Mouse (Mus musculus): ENCODE measurements around the gene Hist1h3a. TPM values are rescaled to one million over a fixed set of nuclear protein-coding genes. Genes with fewer than 3 reads are reported as not detected.
"Not testable (repeated sequence)": the region's sequence is repeated elsewhere in the genome, so short reads cannot be mapped to it uniquely, and the experiment has no call there.

The Hist1h3a gene
- total RNA-seq, 1 experiment from 2014 or later: 207 TPM

- no peak for ATAC-seq (replicated peaks in 1 of 2; ENCODE audit: insufficient read depth in 1 of 2, low FRiP score in 2 of 2, low TSS enrichment in 1 of 2, low read depth in 1 of 2, poor library complexity in 2 of 2, severe bottlenecking in 2 of 2)
These were observed 31.7 kb downstream of the Hist1h3a start for GRCm38 (mm10) chr13:23730479-23730878.

DNA sequence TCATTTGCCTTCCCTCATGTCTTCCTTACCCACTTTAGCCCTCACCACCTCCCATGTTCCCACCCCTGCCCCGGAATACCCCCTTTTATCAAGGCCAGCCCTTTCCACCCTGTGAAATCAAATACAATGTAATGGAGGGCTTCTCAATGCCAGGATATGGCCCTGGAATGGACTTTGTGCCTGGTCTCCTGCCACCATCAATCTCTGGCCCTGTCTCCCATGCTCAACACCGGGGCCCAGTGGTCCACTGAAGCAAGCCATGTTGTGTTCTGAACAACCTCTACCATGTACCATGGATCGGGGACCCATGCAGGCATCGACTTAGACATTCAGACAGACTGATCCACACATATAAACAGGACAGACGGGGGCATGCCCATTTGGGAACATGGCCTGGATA lies 32.5 kb downstream of the Hist1h3a start:
- no peak for ATAC-seq (replicated peaks in 1 of 2; ENCODE audit: insufficient read depth in 1 of 2, low FRiP score in 2 of 2, low TSS enrichment in 1 of 2, low read depth in 1 of 2, poor library complexity in 2 of 2, severe bottlenecking in 2 of 2)

- ATAC-seq (replicated peaks in 1 of 2; ENCODE audit: insufficient read depth in 1 of 2, low FRiP score in 2 of 2, low TSS enrichment in 1 of 2, low read depth in 1 of 2, poor library complexity in 2 of 2, severe bottlenecking in 2 of 2): peak; percentile 42 to 70; a peak in 3 of 4 replicates
These were observed 33.0 kb downstream of the Hist1h3a start for GRCm38 (mm10) chr13:23729192-23729525.

- ATAC-seq (replicated peaks in 1 of 2; ENCODE audit: insufficient read depth in 1 of 2, low FRiP score in 2 of 2, low TSS enrichment in 1 of 2, low read depth in 1 of 2, poor library complexity in 2 of 2, severe bottlenecking in 2 of 2): 0 out of 4 replicates have a peak, but pooled peaks of 1 of the 2 experiments have one; percentile 16
These were observed 33.6 kb downstream of the Hist1h3a start for GRCm38 (mm10) chr13:23728472-23729191.

- ATAC-seq (replicated peaks in 1 of 2; ENCODE audit: insufficient read depth in 1 of 2, low FRiP score in 2 of 2, low TSS enrichment in 1 of 2, low read depth in 1 of 2, poor library complexity in 2 of 2, severe bottlenecking in 2 of 2): no peak
These were observed 37.0 kb downstream of the Hist1h3a start for GRCm38 (mm10) chr13:23725213-23725612.

DNA sequence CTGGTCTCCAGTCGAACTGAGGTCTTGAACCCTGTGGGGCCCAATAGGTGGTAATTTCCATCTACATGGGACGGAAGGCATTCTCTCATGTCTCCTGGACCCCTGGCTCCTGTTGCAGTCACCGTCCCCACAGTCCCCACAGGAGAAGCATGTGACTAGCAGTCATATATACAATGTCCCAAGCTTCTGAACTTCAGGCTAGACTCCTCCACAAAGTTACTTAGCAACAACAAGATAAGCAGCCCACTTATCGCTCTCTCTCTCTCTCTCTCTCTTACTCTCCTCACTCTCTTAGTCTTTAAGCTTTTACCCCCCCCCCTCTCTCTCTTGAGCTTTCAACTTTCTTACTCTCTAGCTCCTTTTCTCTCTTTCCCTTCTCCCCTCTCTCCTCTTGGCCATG lies 37.9 kb downstream of the Hist1h3a start:
- no peak for ATAC-seq (replicated peaks in 1 of 2; ENCODE audit: insufficient read depth in 1 of 2, low FRiP score in 2 of 2, low TSS enrichment in 1 of 2, low read depth in 1 of 2, poor library complexity in 2 of 2, severe bottlenecking in 2 of 2)

GRCm38 (mm10) chr13:23717593-23718245 lies 44.5 kb downstream of the Hist1h3a start:
- ATAC-seq (replicated peaks in 1 of 2; ENCODE audit: insufficient read depth in 1 of 2, low FRiP score in 2 of 2, low TSS enrichment in 1 of 2, low read depth in 1 of 2, poor library complexity in 2 of 2, severe bottlenecking in 2 of 2): not testable (repeated sequence)

- ATAC-seq (replicated peaks in 1 of 2; ENCODE audit: insufficient read depth in 1 of 2, low FRiP score in 2 of 2, low TSS enrichment in 1 of 2, low read depth in 1 of 2, poor library complexity in 2 of 2, severe bottlenecking in 2 of 2): no peak
These were observed 45.0 kb downstream of the Hist1h3a start for GRCm38 (mm10) chr13:23717176-23717575.

- no peak for ATAC-seq (replicated peaks in 1 of 2; ENCODE audit: insufficient read depth in 1 of 2, low FRiP score in 2 of 2, low TSS enrichment in 1 of 2, low read depth in 1 of 2, poor library complexity in 2 of 2, severe bottlenecking in 2 of 2)
These were observed 45.7 kb downstream of the Hist1h3a start for GRCm38 (mm10) chr13:23716261-23717042.

Other genes with a start within 250 kb of the Hist1h3a start
- gene Hist1h4h, start 231.3 kb downstream of the Hist1h3a start, total RNA-seq (2017): 427 and 875 TPM in 2 replicates
- gene Hist1h2af, start 228.5 kb downstream of the Hist1h3a start, total RNA-seq (2017): 1,050 and 1,435 TPM in 2 replicates
- 35.1 and 72.3 TPM in 2 replicates for gene Hist1h3g, start 227.0 kb downstream of the Hist1h3a start, total RNA-seq (2017)
- 47.7 and 59.1 TPM in 2 replicates for gene Hist1h2bh, start 219.0 kb downstream of the Hist1h3a start, total RNA-seq (2017)
- gene Hist1h3f, start 218.3 kb downstream of the Hist1h3a start, total RNA-seq (2017): 45.4 and 80.4 TPM in 2 replicates
- 943 and 1,781 TPM in 2 replicates for gene Hist1h4f, start 210.7 kb downstream of the Hist1h3a start, total RNA-seq (2017)
- gene Hist1h1d, start 209.1 kb downstream of the Hist1h3a start, total RNA-seq (2017): 39.0 and 69.9 TPM in 2 replicates
- 153 and 296 TPM in 2 replicates for gene Hist1h3e, start 200.0 kb downstream of the Hist1h3a start, total RNA-seq (2017)
- 87.5 and 265 TPM in 2 replicates for gene Hist1h2ae, start 191.2 kb downstream of the Hist1h3a start, total RNA-seq (2017)
- gene Hist1h2bg, start 191.0 kb downstream of the Hist1h3a start, total RNA-seq (2017): 765 and 915 TPM in 2 replicates
- gene Hist1h2bf, start 188.2 kb downstream of the Hist1h3a start, total RNA-seq (2017): 223 and 278 TPM in 2 replicates
- gene Hist1h2ad, start 188.0 kb downstream of the Hist1h3a start, total RNA-seq (2017): 346 and 539 TPM in 2 replicates
- gene Hist1h3d, start 186.6 kb downstream of the Hist1h3a start, total RNA-seq (2017): 76.7 and 84.0 TPM in 2 replicates
- 639 and 801 TPM in 2 replicates for gene Hist1h4d, start 180.8 kb downstream of the Hist1h3a start, total RNA-seq (2017)
- gene Hist1h2be, start 141.3 kb downstream of the Hist1h3a start, total RNA-seq (2017): 51.7 and 72.2 TPM in 2 replicates
- gene Hist1h1e, start 139.8 kb downstream of the Hist1h3a start, total RNA-seq (2017): 102 and 170 TPM in 2 replicates
- gene Hist1h2ac, start 78.4 kb downstream of the Hist1h3a start, total RNA-seq (2017): 45.3 and 83.9 TPM in 2 replicates
- 109 and 180 TPM in 2 replicates for gene Hist1h2bc, start 78.2 kb downstream of the Hist1h3a start, total RNA-seq (2017)
- not detected in 2 replicates for gene Hist1h1t, start 66.6 kb downstream of the Hist1h3a start, total RNA-seq (2017)
- gene Hist1h4c, start 63.9 kb downstream of the Hist1h3a start, total RNA-seq (2017): 140 and 291 TPM in 2 replicates
- gene Hfe, start 51.5 kb downstream of the Hist1h3a start, total RNA-seq (2017): 3.1 TPM in 2 replicates
- gene Hist1h1c, start 23.6 kb downstream of the Hist1h3a start, total RNA-seq (2017): 345 and 598 TPM in 2 replicates
- 240 and 585 TPM in 2 replicates for gene Hist1h3c, start 16.8 kb downstream of the Hist1h3a start, total RNA-seq (2017)
- 2,012 and 2,201 TPM in 2 replicates for gene Hist1h2bb, start 15.7 kb downstream of the Hist1h3a start, total RNA-seq (2017)
- 1,198 and 1,437 TPM in 2 replicates for gene Hist1h2ab, start 11.3 kb downstream of the Hist1h3a start, total RNA-seq (2017)
- gene Hist1h3b, start 10.1 kb downstream of the Hist1h3a start, total RNA-seq (2017): 224 and 348 TPM in 2 replicates
- gene Hist1h4b, start 5.4 kb downstream of the Hist1h3a start, total RNA-seq (2017): 208 and 415 TPM in 2 replicates
- 237 and 336 TPM in 2 replicates for gene Hist1h4a, start 1.2 kb downstream of the Hist1h3a start, total RNA-seq (2017)
- gene Hist1h1a, start 1.3 kb upstream of the Hist1h3a start, total RNA-seq (2017): 1,426 and 1,487 TPM in 2 replicates
- not detected in 2 replicates for gene Trim38, start 7.5 kb upstream of the Hist1h3a start, total RNA-seq (2017)
- not detected in 2 replicates for gene Slc17a2, start 44.6 kb upstream of the Hist1h3a start, total RNA-seq (2017)
- gene Slc17a3, start 77.0 kb upstream of the Hist1h3a start, total RNA-seq (2017): not detected in 2 replicates
- gene Slc17a1, start 105.4 kb upstream of the Hist1h3a start, total RNA-seq (2017): not detected in 2 replicates
- not detected in 2 replicates for gene Slc17a4, start 152.6 kb upstream of the Hist1h3a start, total RNA-seq (2017)
- gene Hist1h2ba, start 171.8 kb upstream of the Hist1h3a start, total RNA-seq (2017): not detected in 2 replicates
- not detected in 2 replicates for gene Hist1h2aa, start 172.1 kb upstream of the Hist1h3a start, total RNA-seq (2017)
- not detected in 2 replicates for gene Scgn, start 228.8 kb upstream of the Hist1h3a start, total RNA-seq (2017)